Mouse (Mus musculus) embryonic facial prominence, embryonic 12.5 days (tissue): Measurements from ENCODE around the gene Gm3127. TPM values are rescaled to one million over a fixed set of nuclear protein-coding genes. Genes with fewer than 3 reads are reported as not detected.
"Not testable (repeated sequence)": the region's sequence is repeated elsewhere in the genome, so short reads cannot be mapped to it uniquely, and the experiment has no call there.

ENCODE experiments used
- ATAC-seq: fragments of 200-750 bp; cut with Nextera tagmentation; 2 replicates; pipeline ENCODE4 v1.8.0; 2017; ENCODE audit not compliant: insufficient number of reproducible peaks, insufficient read depth, low FRiP score, low TSS enrichment
- H3K27ac ChIP-seq: fragments of 300-500 bp; sonication (generic); 2 replicates; pipeline ENCODE4 v1.5.1; 2016; ENCODE audit warnings: mild to moderate bottlenecking
- H3K27me3 ChIP-seq: fragments of 300-500 bp; sonication (generic); 2 replicates; pipeline ENCODE4 v1.6.1; 2016; ENCODE audit warnings: mild to moderate bottlenecking, moderate library complexity
- H3K36me3 ChIP-seq: fragments of 300-500 bp; sonication (generic); 2 replicates; pipeline ENCODE4 v1.6.1; 2016; ENCODE audit warnings: mild to moderate bottlenecking
- H3K4me1 ChIP-seq: fragments of 300-500 bp; sonication (generic); 2 replicates; pipeline ENCODE4 v1.6.1; 2016
- H3K4me2 ChIP-seq: fragments of 300-500 bp; sonication (generic); replicated peaks from 2 replicates; pipeline ENCODE4 v1.6.1; 2016; ENCODE audit warnings: mild to moderate bottlenecking, moderate library complexity
- H3K4me3 ChIP-seq: fragments of 300-500 bp; sonication (generic); 2 replicates; pipeline ENCODE4 v1.5.1; 2016; ENCODE audit warnings: mild to moderate bottlenecking
- H3K9ac ChIP-seq: fragments of 300-500 bp; sonication (generic); 2 replicates; pipeline ENCODE4 v1.6.1; 2016; ENCODE audit warnings: mild to moderate bottlenecking, moderate library complexity
- H3K9me3 ChIP-seq: fragments of 300-500 bp; sonication (generic); 2 replicates; pipeline ENCODE4 v1.6.1; 2016; ENCODE audit warnings: mild to moderate bottlenecking, moderate library complexity
- WGBS: fragments of 180-500 bp; shearing (Covaris S2); methylation state at CpG from one replicate; pipeline ENCODE4 v1.1.7; 2016; 5-methylcytosine and 5-hydroxymethylcytosine counted together
- polyA plus RNA-seq: library from polyadenylated mRNA; unstranded; fragments of >200 nt; fragmentation: Nextera tagmentation; extraction: Ambion mirVana; gene quantifications from 2 replicates; pipeline ENCODE4 v1.2.1, GENCODE M21; 2016

The Gm3127 gene
- not detected in 2 replicates for polyA plus RNA-seq

- H3K9me3 ChIP-seq, H3K9ac ChIP-seq, H3K27me3 ChIP-seq, H3K27ac ChIP-seq, H3K4me1 ChIP-seq, H3K4me3 ChIP-seq, ATAC-seq, H3K36me3 ChIP-seq, H3K4me2 ChIP-seq: not testable (repeated sequence)
- WGBS, result 73% methylated on average over 1 of the region's 2 CpGs
Observed at GRCm38 (mm10) chr14:4164730-4165129, at the start of gene Gm3127. TSS of gene Gm3127 (plus strand) at chr14:4165030.

GRCm38 (mm10) chr14:4141646-4142045 lies 23.2 kb upstream of the Gm3127 start:
- WGBS, result 86% methylated on average over 4 of the region's 4 CpGs
- H3K9ac ChIP-seq, ATAC-seq: not testable (repeated sequence)

GRCm38 (mm10) chr14:4182030-4182429 lies 17.2 kb downstream of the Gm3127 start:
- H3K4me2 ChIP-seq, result peak overlapping the region; percentile 63
- not testable (repeated sequence) for H3K9me3 ChIP-seq, H3K27me3 ChIP-seq, H3K4me1 ChIP-seq, H3K27ac ChIP-seq, H3K36me3 ChIP-seq, ATAC-seq
- 6% methylated on average over 11 of the region's 14 CpGs for WGBS
- H3K4me3 ChIP-seq, result peak overlapping the region; percentile 34
- 0 out of 2 replicates have a peak overlapping the region, but pooled peaks have one; percentile 44 for H3K9ac ChIP-seq

More at GRCm38 (mm10) chr14:4141646-4142045, 23.2 kb upstream of the Gm3127 start:
- not testable (repeated sequence) for H3K27me3 ChIP-seq, H3K4me3 ChIP-seq, H3K4me1 ChIP-seq, H3K9me3 ChIP-seq, H3K27ac ChIP-seq, H3K36me3 ChIP-seq, H3K4me2 ChIP-seq

GRCm38 (mm10) chr14:4182491-4183210 lies 17.8 kb downstream of the Gm3127 start, which contains the start of gene Gm2974:
TSS of gene Gm2974 (plus strand) at chr14:4182576.
- H3K27me3 ChIP-seq, H3K4me1 ChIP-seq, H3K36me3 ChIP-seq, H3K27ac ChIP-seq, ATAC-seq, H3K9me3 ChIP-seq: not testable (repeated sequence)
- WGBS, result 13% methylated on average over 30 of the region's 59 CpGs
- Histone ChIP-seq H3K9ac (0 out of 2 replicates have a peak within 1 kb of the TSS, but pooled peaks have one; percentile 44), H3K4me2 (peak within 1 kb of the TSS; percentile 63), H3K4me3 (peak within 1 kb of the TSS; percentile 34)

GRCm38 (mm10) chr14:4183375-4183774 lies 18.5 kb downstream of the Gm3127 start:
- not testable (repeated sequence) for H3K9me3 ChIP-seq, ATAC-seq, H3K36me3 ChIP-seq, H3K4me3 ChIP-seq, H3K9ac ChIP-seq, H3K27ac ChIP-seq, H3K4me2 ChIP-seq, H3K4me1 ChIP-seq, H3K27me3 ChIP-seq
- WGBS, result 26% methylated on average over 7 of the region's 10 CpGs

Other genes starting within 250 kb of the Gm3127 start
- gene Gm3029, start 233.3 kb upstream of the Gm3127 start, polyA plus RNA-seq, result not detected in 2 replicates
- not detected in 2 replicates for gene Gm3095, start 201.5 kb upstream of the Gm3127 start, polyA plus RNA-seq
- gene Gm3099, start 166.6 kb upstream of the Gm3127 start, polyA plus RNA-seq, result not detected in 2 replicates
- 0.50 and 0.81 TPM in 2 replicates for gene Gm5796, start 141.1 kb upstream of the Gm3127 start, polyA plus RNA-seq
- not detected in 2 replicates for gene Gm3115, start 80.9 kb upstream of the Gm3127 start, polyA plus RNA-seq
- gene Gm8108, start 54.5 kb upstream of the Gm3127 start, polyA plus RNA-seq, result 1.1 TPM in 1 of 2 replicates, not detected in the other
- gene Gm2974, start 17.5 kb downstream of the Gm3127 start, polyA plus RNA-seq, result 1.0 and 1.2 TPM in 2 replicates
- gene Gm3138, start 84.6 kb downstream of the Gm3127 start, polyA plus RNA-seq, result not detected in 2 replicates
- gene Gm3149, start 152.3 kb downstream of the Gm3127 start, polyA plus RNA-seq, result not detected in 2 replicates
- gene 2610042L04Rik, start 169.7 kb downstream of the Gm3127 start, polyA plus RNA-seq, result 0.72 and 0.78 TPM in 2 replicates
- not detected in 2 replicates for gene Gm3159, start 232.5 kb downstream of the Gm3127 start, polyA plus RNA-seq